Mouse (Mus musculus) midbrain, embryonic 13.5 days (tissue): ENCODE measurements at regions not wholly inside any gene's neighbourhood (a gene's known extent, or its start where the extent isn't known, plus 50 kb on each side); places are given as distances from the start of the nearest gene placed in this dataset.

Experiments used
- ATAC-seq: fragments of 200-750 bp; cut with Nextera tagmentation; 2 replicates; pipeline ENCODE4 v1.8.0; 2017; ENCODE audit warnings: mild to moderate bottlenecking, moderate TSS enrichment, moderate library complexity
- H3K27ac ChIP-seq: fragments of 300-500 bp; sonication (generic); 2 replicates; pipeline ENCODE4 v1.5.1; 2015; ENCODE audit warnings: inconsistent platforms, mild to moderate bottlenecking, moderate library complexity
- H3K27me3 ChIP-seq: fragments of 300-500 bp; sonication (generic); 2 replicates; pipeline ENCODE4 v1.6.1; 2015; ENCODE audit warnings: mild to moderate bottlenecking, inconsistent platforms
- H3K36me3 ChIP-seq: fragments of 300-500 bp; sonication (generic); 2 replicates; pipeline ENCODE4 v1.6.1; 2015; ENCODE audit warnings: mild to moderate bottlenecking, inconsistent platforms
- H3K4me1 ChIP-seq: fragments of 300-500 bp; sonication (generic); replicated peaks from 2 replicates; pipeline ENCODE4 v1.6.1; 2015; ENCODE audit warnings: inconsistent platforms
- H3K4me2 ChIP-seq: fragments of 300-500 bp; sonication (generic); replicated peaks from 2 replicates; pipeline ENCODE4 v1.6.1; 2015; ENCODE audit warnings: moderate library complexity, mild to moderate bottlenecking, inconsistent platforms
- H3K4me3 ChIP-seq: fragments of 300-500 bp; sonication (generic); replicated peaks from 2 replicates; pipeline ENCODE4 v1.5.1; 2015; ENCODE audit warnings: mild to moderate bottlenecking, inconsistent platforms
- H3K9ac ChIP-seq: fragments of 300-500 bp; sonication (generic); replicated peaks from 2 replicates; pipeline ENCODE4 v1.6.1; 2015; ENCODE audit warnings: mild to moderate bottlenecking, inconsistent platforms
- H3K9me3 ChIP-seq: fragments of 300-500 bp; sonication (generic); 2 replicates; pipeline ENCODE4 v1.6.1; 2016; ENCODE audit warnings: mild to moderate bottlenecking, inconsistent platforms
- WGBS: fragments of 180-500 bp; shearing (Covaris S2); methylation state at CpG from one replicate; pipeline ENCODE4 v1.1.7; 2015; 5-methylcytosine and 5-hydroxymethylcytosine counted together

DNA sequence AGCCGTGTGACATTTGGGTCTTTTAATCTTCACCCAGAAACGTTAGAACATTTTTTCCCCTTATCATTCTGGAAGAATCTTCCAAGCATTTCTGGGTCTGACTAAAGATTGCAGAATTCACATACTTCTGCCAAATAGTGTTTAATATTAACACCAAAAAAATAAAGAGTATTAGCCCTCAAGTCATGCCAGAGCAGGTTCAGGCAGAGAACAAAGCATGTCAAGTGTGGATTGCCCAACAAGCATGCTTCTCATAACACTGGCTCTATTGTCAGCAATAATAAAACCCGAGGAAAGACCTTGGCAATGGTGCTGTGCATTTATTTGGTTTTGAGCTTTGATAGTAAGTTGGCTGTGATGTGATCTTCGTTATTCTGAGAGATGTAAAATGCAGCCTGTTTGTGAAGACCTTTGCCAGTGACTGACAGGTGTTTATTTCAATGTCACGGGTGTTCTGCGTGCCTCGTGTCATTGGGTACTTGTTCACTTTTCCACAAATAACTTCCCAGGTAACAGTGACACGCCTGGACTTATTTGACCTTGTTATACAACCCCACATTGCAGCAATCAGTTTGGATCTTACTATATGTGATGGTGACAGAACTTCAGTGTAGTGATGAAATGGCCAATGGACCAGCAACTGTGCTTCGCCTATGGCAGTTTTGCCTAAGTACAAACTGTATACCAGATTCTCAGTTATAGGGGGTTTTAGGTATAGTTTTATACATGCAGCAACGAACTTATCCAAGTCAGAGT lies 354.3 kb downstream of the 1700129C05Rik start:
- 87% methylated on average over 10 of the region's 10 CpGs for WGBS
- H3K4me3 ChIP-seq, result no peak overlapping the region
- H3K27ac ChIP-seq, result no peak overlapping the region
- H3K27me3 ChIP-seq, result no peaks in the 10 kb centered on the region
- no peak overlapping the region for H3K9ac ChIP-seq
- H3K9me3 ChIP-seq, result no peaks in the 10 kb centered on the region
- no peak for ATAC-seq
- no peaks in the 10 kb centered on the region for H3K4me1 ChIP-seq
- no peaks in the 10 kb centered on the region for H3K36me3 ChIP-seq
- H3K4me2 ChIP-seq, result no peak overlapping the region

DNA sequence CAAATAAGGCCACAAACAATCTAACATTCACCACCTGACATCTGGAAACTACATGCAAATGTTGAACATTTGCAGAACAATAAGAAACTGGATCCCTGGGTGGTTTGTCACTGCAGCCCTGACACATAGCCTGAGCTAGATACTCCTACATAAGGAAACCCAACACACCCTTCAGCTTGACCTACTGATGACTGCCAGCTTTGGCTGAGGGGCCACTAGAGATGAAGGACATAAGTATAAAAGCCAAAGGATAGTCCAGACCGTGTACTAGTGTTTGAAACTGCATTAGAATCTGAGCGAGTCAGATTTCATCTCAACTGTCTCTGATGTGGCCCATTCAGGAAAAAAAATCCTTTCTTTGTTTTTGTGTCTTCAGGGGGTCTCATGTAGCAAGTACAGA lies 355.1 kb downstream of the 1700129C05Rik start:
- Histone ChIP-seq H3K9ac (no peak overlapping the region), H3K27me3 (no peaks in the 10 kb centered on the region), H3K4me2 (no peak overlapping the region), H3K27ac (no peak overlapping the region), H3K9me3 (no peaks in the 10 kb centered on the region), H3K36me3 (no peaks in the 10 kb centered on the region), H3K4me3 (no peak overlapping the region), H3K4me1 (no peaks in the 10 kb centered on the region)
- 61% methylated on average over 2 of the region's 2 CpGs for WGBS
- no peak for ATAC-seq

- ATAC-seq, result no peak
- no peaks in the 10 kb centered on the region for H3K36me3 ChIP-seq
- no peak overlapping the region for H3K9ac ChIP-seq
- no peak overlapping the region for H3K4me2 ChIP-seq
- H3K27me3 ChIP-seq, result no peaks in the 10 kb centered on the region
- WGBS, result 88% methylated on average over 4 of the region's 4 CpGs
- H3K4me3 ChIP-seq, result no peak overlapping the region
- no peaks in the 10 kb centered on the region for H3K4me1 ChIP-seq
- no peak overlapping the region for H3K27ac ChIP-seq
- H3K9me3 ChIP-seq, result no peaks in the 10 kb centered on the region
These were observed 355.8 kb downstream of the 1700129C05Rik start for GRCm38 (mm10) chr14:58786791-58787491.

GRCm38 (mm10) chr14:58783201-58783600 lies 359.5 kb downstream of the 1700129C05Rik start:
- H3K4me1 ChIP-seq, result peaks cover 7% of the 10 kb centered on the region; the same call in 1 of the 2 replicates
- no peak overlapping the region for H3K4me3 ChIP-seq
- no peak for ATAC-seq
- no peaks in the 10 kb centered on the region for H3K9me3 ChIP-seq
- H3K27me3 ChIP-seq, result no peaks in the 10 kb centered on the region
- H3K36me3 ChIP-seq, result no peaks in the 10 kb centered on the region
- 83% methylated on average over 1 of the region's 1 CpGs for WGBS
- no peak overlapping the region for H3K27ac ChIP-seq
- H3K9ac ChIP-seq, result no peak overlapping the region
- no peak overlapping the region for H3K4me2 ChIP-seq

- 84% methylated on average over 4 of the region's 4 CpGs for WGBS
- ATAC-seq, result no peak
- Histone ChIP-seq H3K4me2 (no peak overlapping the region), H3K27me3 (no peaks in the 10 kb centered on the region), H3K36me3 (no peaks in the 10 kb centered on the region), H3K4me1 (peaks cover 10% of the 10 kb centered on the region; the same call in 1 of the 2 replicates), H3K9ac (no peak overlapping the region), H3K27ac (no peak overlapping the region), H3K9me3 (no peaks in the 10 kb centered on the region), H3K4me3 (no peak overlapping the region)
These were observed 362.4 kb downstream of the 1700129C05Rik start for GRCm38 (mm10) chr14:58780306-58780705.

DNA sequence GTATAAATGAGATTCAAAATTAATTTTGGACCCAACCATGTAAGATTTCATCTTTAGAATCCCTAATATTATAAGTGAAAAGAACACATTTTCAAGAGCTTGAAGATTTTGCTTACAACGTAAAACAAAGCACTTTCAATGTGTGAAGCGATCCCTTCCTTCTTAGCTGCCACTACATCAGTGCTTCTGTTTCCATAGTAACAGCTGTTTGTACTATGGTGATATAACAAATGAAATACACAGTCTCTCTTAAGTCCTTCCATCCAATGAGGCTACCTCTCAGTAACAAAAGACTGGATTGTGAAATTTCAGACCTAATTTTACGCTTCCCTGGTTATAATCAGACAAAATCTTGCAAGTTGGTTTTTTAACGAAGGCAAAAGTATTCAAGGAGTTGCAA lies 364.0 kb downstream of the 1700129C05Rik start:
- Histone ChIP-seq H3K36me3 (no peaks in the 10 kb centered on the region), H3K27ac (no peak overlapping the region), H3K27me3 (no peaks in the 10 kb centered on the region), H3K9ac (no peak overlapping the region), H3K4me3 (no peak overlapping the region), H3K9me3 (no peaks in the 10 kb centered on the region), H3K4me2 (no peak overlapping the region), H3K4me1 (peaks cover 10% of the 10 kb centered on the region; the same call in 1 of the 2 replicates)
- ATAC-seq, result peak; percentile 79; the same call in 1 of the 2 replicates
- 25% methylated on average over 4 of the region's 4 CpGs for WGBS

- WGBS, result 94% methylated on average over 2 of the region's 2 CpGs
These were observed 381.4 kb downstream of the 1700129C05Rik start for GRCm38 (mm10) chr14:58761291-58761690.

DNA sequence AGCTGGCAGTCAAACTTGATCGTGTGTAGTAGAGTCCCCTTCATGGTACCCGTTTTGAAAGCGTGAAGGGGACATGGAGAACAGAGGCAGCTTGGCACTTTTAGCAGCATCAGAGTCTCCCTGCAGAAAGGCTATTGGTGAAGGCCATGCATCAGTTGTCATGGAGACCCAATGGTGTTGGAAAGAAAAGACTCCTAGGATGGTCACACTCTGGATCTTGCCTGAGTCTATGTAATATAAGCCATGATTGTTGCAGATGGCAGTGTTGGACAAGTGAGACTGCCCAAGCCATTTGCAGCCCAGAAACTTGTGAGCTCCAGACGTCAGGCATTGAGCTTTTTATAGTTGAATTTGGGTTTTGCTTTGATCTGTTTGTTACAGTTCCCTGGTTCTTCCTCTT lies 382.9 kb downstream of the 1700129C05Rik start:
- Histone ChIP-seq H3K4me3 (no peak overlapping the region), H3K9ac (no peak overlapping the region), H3K27ac (no peak overlapping the region), H3K27me3 (no peaks in the 10 kb centered on the region), H3K36me3 (no peaks in the 10 kb centered on the region), H3K4me2 (no peak overlapping the region), H3K4me1 (no peaks in the 10 kb centered on the region), H3K9me3 (no peaks in the 10 kb centered on the region)
- 83% methylated on average over 4 of the region's 4 CpGs for WGBS
- no peak for ATAC-seq

More at GRCm38 (mm10) chr14:58761291-58761690, 381.4 kb downstream of the 1700129C05Rik start:
- Histone ChIP-seq H3K36me3 (no peaks in the 10 kb centered on the region), H3K9me3 (no peaks in the 10 kb centered on the region), H3K9ac (no peak overlapping the region), H3K27me3 (no peaks in the 10 kb centered on the region), H3K4me1 (no peaks in the 10 kb centered on the region), H3K27ac (no peak overlapping the region), H3K4me2 (no peak overlapping the region), H3K4me3 (no peak overlapping the region)
- ATAC-seq, result no peak

DNA sequence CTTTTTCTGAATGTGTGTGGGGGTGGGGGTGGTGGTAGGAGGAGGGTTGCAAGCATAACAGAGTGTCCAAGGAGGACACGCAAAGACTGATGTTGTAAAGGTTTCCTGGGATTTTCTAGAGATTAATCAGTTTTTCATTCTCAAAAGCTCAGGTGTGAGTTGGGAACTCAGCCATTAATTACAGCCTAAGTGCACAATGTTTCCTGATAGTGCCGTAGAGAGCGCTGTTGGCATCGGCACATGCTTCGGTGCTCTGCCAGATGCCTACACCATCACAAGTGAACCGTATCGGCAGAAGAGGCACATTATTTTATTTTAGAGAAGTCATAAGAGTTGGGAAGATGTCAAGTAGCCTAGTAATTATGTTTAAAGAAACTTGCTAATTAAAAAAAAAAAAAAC lies 388.9 kb downstream of the 1700129C05Rik start:
- no peak overlapping the region for H3K4me2 ChIP-seq
- no peak overlapping the region for H3K4me3 ChIP-seq
- no peak overlapping the region for H3K9ac ChIP-seq
- no peaks in the 10 kb centered on the region for H3K9me3 ChIP-seq
- H3K4me1 ChIP-seq, result no peaks in the 10 kb centered on the region
- H3K27ac ChIP-seq, result no peak overlapping the region
- ATAC-seq, result no peak
- WGBS, result 94% methylated on average over 7 of the region's 7 CpGs
- H3K27me3 ChIP-seq, result no peaks in the 10 kb centered on the region
- no peaks in the 10 kb centered on the region for H3K36me3 ChIP-seq

DNA sequence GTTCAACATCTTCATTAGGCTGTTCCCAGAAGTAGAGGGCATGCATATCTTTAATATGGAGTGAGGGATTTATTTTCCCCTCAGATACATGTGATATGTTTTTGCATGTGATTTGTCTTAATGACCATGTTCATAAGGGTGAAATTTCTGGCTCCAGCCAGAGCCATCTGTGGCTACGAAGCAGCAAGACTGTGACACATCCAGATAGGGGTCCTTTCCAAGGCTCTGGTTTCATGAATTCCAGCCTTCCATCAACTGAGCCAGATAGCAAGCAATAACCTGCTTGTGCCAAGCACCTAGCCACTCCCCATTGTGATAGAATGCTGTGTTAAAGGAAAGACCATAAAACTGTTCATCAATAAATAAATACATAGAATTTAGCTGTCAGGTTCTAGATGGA lies 389.6 kb downstream of the 1700129C05Rik start:
- Histone ChIP-seq H3K9ac (no peak overlapping the region), H3K27me3 (no peaks in the 10 kb centered on the region), H3K9me3 (no peaks in the 10 kb centered on the region), H3K4me1 (no peaks in the 10 kb centered on the region), H3K4me3 (no peak overlapping the region), H3K36me3 (no peaks in the 10 kb centered on the region), H3K27ac (no peak overlapping the region), H3K4me2 (no peak overlapping the region)
- no peak for ATAC-seq
- 90% methylated on average over 1 of the region's 1 CpGs for WGBS

DNA sequence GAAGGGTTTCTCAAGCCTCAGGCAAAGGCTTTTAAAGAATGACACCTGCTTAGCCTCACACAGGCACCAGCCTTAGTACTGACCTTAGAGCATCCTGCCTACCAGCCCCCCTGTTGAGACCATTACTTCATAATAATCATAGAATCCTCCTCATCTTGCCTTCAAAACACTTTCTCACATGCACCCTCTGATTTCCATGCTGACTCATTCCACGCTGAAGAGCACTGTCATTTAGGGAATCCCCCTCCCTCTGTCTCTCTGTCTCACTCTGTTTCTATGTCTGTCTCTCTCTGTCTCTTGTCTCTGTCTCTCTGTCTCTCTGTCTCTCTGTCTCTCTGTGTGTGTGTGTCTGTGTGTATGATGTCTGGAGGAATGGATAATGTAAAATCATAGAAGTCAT lies 416.3 kb downstream of the 1700129C05Rik start:
- H3K9me3 ChIP-seq, result no peaks in the 10 kb centered on the region
- H3K4me1 ChIP-seq, result no peaks in the 10 kb centered on the region
- WGBS, result 70% methylated on average over 1 of the region's 1 CpGs
- no peak overlapping the region for H3K9ac ChIP-seq
- no peak for ATAC-seq
- H3K36me3 ChIP-seq, result no peaks in the 10 kb centered on the region
- no peak overlapping the region for H3K27ac ChIP-seq
- no peaks in the 10 kb centered on the region for H3K27me3 ChIP-seq
- no peak overlapping the region for H3K4me2 ChIP-seq
- H3K4me3 ChIP-seq, result no peak overlapping the region

DNA sequence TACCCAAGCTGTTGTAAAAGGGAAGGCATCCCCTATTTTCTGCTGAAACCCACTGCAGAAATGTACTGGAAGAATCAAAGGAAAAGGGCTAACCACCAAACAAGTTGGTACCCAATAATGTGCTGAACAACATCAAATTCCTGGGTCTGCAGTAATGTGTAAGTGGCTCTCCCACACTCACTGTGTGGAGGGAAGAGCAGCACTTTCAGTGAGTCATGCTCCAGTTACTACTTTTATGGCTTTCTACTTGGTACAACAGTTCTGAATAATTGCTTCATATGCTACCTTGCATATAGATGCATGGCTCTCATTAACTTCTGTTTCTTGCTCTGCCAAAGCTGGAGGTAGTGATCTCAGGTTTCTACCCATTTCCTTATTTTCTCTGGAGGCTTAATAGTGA lies 427.8 kb downstream of the 1700129C05Rik start:
- Histone ChIP-seq H3K4me2 (no peak overlapping the region), H3K9ac (no peak overlapping the region), H3K9me3 (no peaks in the 10 kb centered on the region), H3K4me3 (no peak overlapping the region), H3K36me3 (no peaks in the 10 kb centered on the region), H3K27me3 (no peaks in the 10 kb centered on the region), H3K4me1 (no peaks in the 10 kb centered on the region), H3K27ac (no peak overlapping the region)
- ATAC-seq, result no peak
